Mouse (Mus musculus): ENCODE data around the gene Spsb4. TPM values are rescaled to one million over a fixed set of nuclear protein-coding genes. Genes with fewer than 3 reads are reported as not detected.

The Spsb4 gene
- polyA plus RNA-seq, 1 experiment = 0.78 TPM

GRCm38 (mm10) chr9:97004726-97005125 lies 13.9 kb downstream of the Spsb4 start:
- Histone ChIP-seq H3K79me2 (ENCODE audit: control insufficient read depth, insufficient read depth) (no peaks in the 10 kb centered on the region), H3K4me2 (ENCODE audit: low read depth) (no peak overlapping the region), H3K27me3 (ENCODE audit: control insufficient read depth, insufficient read depth, insufficient read length) (no peaks in the 10 kb centered on the region), H3ac (ENCODE audit: control insufficient read depth, insufficient read length) (no peak overlapping the region), H3K4me3 (no peak overlapping the region), H3K36me3 (ENCODE audit: control insufficient read depth, insufficient read depth) (no peaks in the 10 kb centered on the region)
- TF ChIP-seq MYOG (IDR thresholded peaks at IDR 0.05; ENCODE audit: control insufficient read depth in 1 of 3, insufficient read depth in 1 of 3, insufficient read length in 2 of 3, low read depth in 2 of 3) = no peak
- no peak for TF ChIP-seq SRF (IDR thresholded peaks at IDR 0.05; ENCODE audit: control insufficient read depth, insufficient read length, low read depth)
- TF ChIP-seq MAX (IDR thresholded peaks at IDR 0.05; ENCODE audit: low read depth) = no peak
- no peak for TF ChIP-seq TCF12 (IDR thresholded peaks at IDR 0.05; ENCODE audit: insufficient read depth, poor library complexity, severe bottlenecking)
- no peak for TF ChIP-seq POLR2A (IDR thresholded peaks at IDR 0.05; ENCODE audit: insufficient read length, low read depth)
- no peak for TF ChIP-seq E2F4 (IDR thresholded peaks at IDR 0.05; ENCODE audit: insufficient read depth)
- no peak for TF ChIP-seq CEBPB (IDR thresholded peaks at IDR 0.05; ENCODE audit: insufficient read depth, poor library complexity, severe bottlenecking)
- no peak for TF ChIP-seq USF1 (IDR thresholded peaks at IDR 0.05; ENCODE audit: low read depth)
- TF ChIP-seq TCF3 (IDR thresholded peaks at IDR 0.05; ENCODE audit: insufficient read length, low read depth) = no peak
- TF ChIP-seq REST (IDR thresholded peaks at IDR 0.05; ENCODE audit: insufficient read depth, insufficient read length) = no peak
- no peak for TF ChIP-seq MYOD1 (IDR thresholded peaks at IDR 0.05; ENCODE audit: control insufficient read depth in 1 of 3, insufficient read length in 2 of 3, low read depth in 2 of 3)
- TF ChIP-seq POLR2AphosphoS2 (IDR thresholded peaks at IDR 0.05; ENCODE audit: insufficient read length, low read depth) = no peak

GRCm38 (mm10) chr9:97003173-97003572 lies 15.5 kb downstream of the Spsb4 start:
- Histone ChIP-seq H3K4me2 (ENCODE audit: low read depth) (no peak overlapping the region), H3K36me3 (ENCODE audit: control insufficient read depth, insufficient read depth) (no peaks in the 10 kb centered on the region), H3K4me3 (no peak overlapping the region), H3K79me2 (ENCODE audit: control insufficient read depth, insufficient read depth) (no peaks in the 10 kb centered on the region), H3K27me3 (ENCODE audit: control insufficient read depth, insufficient read depth, insufficient read length) (no peaks in the 10 kb centered on the region), H3ac (ENCODE audit: control insufficient read depth, insufficient read length) (no peak overlapping the region)
- TF ChIP-seq USF1 (IDR thresholded peaks at IDR 0.05; ENCODE audit: low read depth) (no peak), POLR2AphosphoS2 (IDR thresholded peaks at IDR 0.05; ENCODE audit: insufficient read length, low read depth) (no peak), SRF (IDR thresholded peaks at IDR 0.05; ENCODE audit: control insufficient read depth, insufficient read length, low read depth) (no peak), MYOG (IDR thresholded peaks at IDR 0.05; ENCODE audit: control insufficient read depth in 1 of 3, insufficient read depth in 1 of 3, insufficient read length in 2 of 3, low read depth in 2 of 3) (no peak), REST (IDR thresholded peaks at IDR 0.05; ENCODE audit: insufficient read depth, insufficient read length) (no peak), E2F4 (IDR thresholded peaks at IDR 0.05; ENCODE audit: insufficient read depth) (no peak), POLR2A (IDR thresholded peaks at IDR 0.05; ENCODE audit: insufficient read length, low read depth) (no peak), MAX (IDR thresholded peaks at IDR 0.05; ENCODE audit: low read depth) (no peak), TCF3 (IDR thresholded peaks at IDR 0.05; ENCODE audit: insufficient read length, low read depth) (no peak), MYOD1 (IDR thresholded peaks at IDR 0.05; ENCODE audit: control insufficient read depth in 1 of 3, insufficient read length in 2 of 3, low read depth in 2 of 3) (no peak), CEBPB (IDR thresholded peaks at IDR 0.05; ENCODE audit: insufficient read depth, poor library complexity, severe bottlenecking) (no peak), TCF12 (IDR thresholded peaks at IDR 0.05; ENCODE audit: insufficient read depth, poor library complexity, severe bottlenecking) (no peak)

- Histone ChIP-seq H3K36me3 (ENCODE audit: control insufficient read depth, insufficient read depth) (no peaks in the 10 kb centered on the region), H3K79me2 (ENCODE audit: control insufficient read depth, insufficient read depth) (no peaks in the 10 kb centered on the region), H3ac (ENCODE audit: control insufficient read depth, insufficient read length) (no peak overlapping the region), H3K4me2 (ENCODE audit: low read depth) (no peak overlapping the region), H3K4me3 (no peak overlapping the region), H3K27me3 (ENCODE audit: control insufficient read depth, insufficient read depth, insufficient read length) (no peaks in the 10 kb centered on the region)
- no peak for TF ChIP-seq MYOD1 (IDR thresholded peaks at IDR 0.05; ENCODE audit: control insufficient read depth in 1 of 3, insufficient read length in 2 of 3, low read depth in 2 of 3)
- no peak for TF ChIP-seq MYOG (IDR thresholded peaks at IDR 0.05; ENCODE audit: control insufficient read depth in 1 of 3, insufficient read depth in 1 of 3, insufficient read length in 2 of 3, low read depth in 2 of 3)
- TF ChIP-seq REST (IDR thresholded peaks at IDR 0.05; ENCODE audit: insufficient read depth, insufficient read length) = no peak
- no peak for TF ChIP-seq TCF12 (IDR thresholded peaks at IDR 0.05; ENCODE audit: insufficient read depth, poor library complexity, severe bottlenecking)
- no peak for TF ChIP-seq TCF3 (IDR thresholded peaks at IDR 0.05; ENCODE audit: insufficient read length, low read depth)
- TF ChIP-seq POLR2AphosphoS2 (IDR thresholded peaks at IDR 0.05; ENCODE audit: insufficient read length, low read depth) = no peak
- no peak for TF ChIP-seq USF1 (IDR thresholded peaks at IDR 0.05; ENCODE audit: low read depth)
- no peak for TF ChIP-seq E2F4 (IDR thresholded peaks at IDR 0.05; ENCODE audit: insufficient read depth)
- no peak for TF ChIP-seq POLR2A (IDR thresholded peaks at IDR 0.05; ENCODE audit: insufficient read length, low read depth)
- no peak for TF ChIP-seq CEBPB (IDR thresholded peaks at IDR 0.05; ENCODE audit: insufficient read depth, poor library complexity, severe bottlenecking)
- TF ChIP-seq MAX (IDR thresholded peaks at IDR 0.05; ENCODE audit: low read depth) = no peak
- no peak for TF ChIP-seq SRF (IDR thresholded peaks at IDR 0.05; ENCODE audit: control insufficient read depth, insufficient read length, low read depth)
Measured at GRCm38 (mm10) chr9:97002654-97003053, 16.0 kb downstream of the Spsb4 start.

- no peaks in the 10 kb centered on the region for H3K36me3 ChIP-seq (ENCODE audit: control insufficient read depth, insufficient read depth)
- H3K4me2 ChIP-seq (ENCODE audit: low read depth) = no peak overlapping the region
- no peak overlapping the region for H3ac ChIP-seq (ENCODE audit: control insufficient read depth, insufficient read length)
- H3K79me2 ChIP-seq (ENCODE audit: control insufficient read depth, insufficient read depth) = no peaks in the 10 kb centered on the region
- no peaks in the 10 kb centered on the region for H3K27me3 ChIP-seq (ENCODE audit: control insufficient read depth, insufficient read depth, insufficient read length)
- H3K4me3 ChIP-seq = no peak overlapping the region
- TF ChIP-seq E2F4 (IDR thresholded peaks at IDR 0.05; ENCODE audit: insufficient read depth) = no peak
- TF ChIP-seq TCF3 (IDR thresholded peaks at IDR 0.05; ENCODE audit: insufficient read length, low read depth) = no peak
- TF ChIP-seq SRF (IDR thresholded peaks at IDR 0.05; ENCODE audit: control insufficient read depth, insufficient read length, low read depth) = no peak
- no peak for TF ChIP-seq REST (IDR thresholded peaks at IDR 0.05; ENCODE audit: insufficient read depth, insufficient read length)
Measured at GRCm38 (mm10) chr9:97002025-97002424, 16.6 kb downstream of the Spsb4 start.

- no peaks in the 10 kb centered on the region for H3K36me3 ChIP-seq (ENCODE audit: control insufficient read depth, insufficient read depth)
- H3K4me2 ChIP-seq (ENCODE audit: low read depth) = no peak overlapping the region
- H3K79me2 ChIP-seq (ENCODE audit: control insufficient read depth, insufficient read depth) = no peaks in the 10 kb centered on the region
- no peak overlapping the region for H3K4me3 ChIP-seq
- no peaks in the 10 kb centered on the region for H3K27me3 ChIP-seq (ENCODE audit: control insufficient read depth, insufficient read depth, insufficient read length)
- TF ChIP-seq MAX (IDR thresholded peaks at IDR 0.05; ENCODE audit: low read depth) (no peak), CEBPB (IDR thresholded peaks at IDR 0.05; ENCODE audit: insufficient read depth, poor library complexity, severe bottlenecking) (no peak), POLR2A (IDR thresholded peaks at IDR 0.05; ENCODE audit: insufficient read length, low read depth) (no peak), USF1 (IDR thresholded peaks at IDR 0.05; ENCODE audit: low read depth) (no peak), MYOD1 (IDR thresholded peaks at IDR 0.05; ENCODE audit: control insufficient read depth in 1 of 3, insufficient read length in 2 of 3, low read depth in 2 of 3) (no peak), REST (IDR thresholded peaks at IDR 0.05; ENCODE audit: insufficient read depth, insufficient read length) (no peak), E2F4 (IDR thresholded peaks at IDR 0.05; ENCODE audit: insufficient read depth) (no peak), TCF3 (IDR thresholded peaks at IDR 0.05; ENCODE audit: insufficient read length, low read depth) (no peak), TCF12 (IDR thresholded peaks at IDR 0.05; ENCODE audit: insufficient read depth, poor library complexity, severe bottlenecking) (no peak), MYOG (IDR thresholded peaks at IDR 0.05; ENCODE audit: control insufficient read depth in 1 of 3, insufficient read depth in 1 of 3, insufficient read length in 2 of 3, low read depth in 2 of 3) (no peak), SRF (IDR thresholded peaks at IDR 0.05; ENCODE audit: control insufficient read depth, insufficient read length, low read depth) (no peak), POLR2AphosphoS2 (IDR thresholded peaks at IDR 0.05; ENCODE audit: insufficient read length, low read depth) (no peak)
- no peak overlapping the region for H3ac ChIP-seq (ENCODE audit: control insufficient read depth, insufficient read length)
Measured at GRCm38 (mm10) chr9:97001458-97001857, 17.2 kb downstream of the Spsb4 start.
